Mouse (Mus musculus): ENCODE results near the gene Terf2ip. TPM values are rescaled to one million over a fixed set of nuclear protein-coding genes. Genes with fewer than 3 reads are reported as not detected.

The Terf2ip gene
- 57.4 and 60.0 TPM in 2 replicates for polyA plus RNA-seq (2014; fragmentation: Nextera tagmentation; extraction: Ambion mirVana)

DNA sequence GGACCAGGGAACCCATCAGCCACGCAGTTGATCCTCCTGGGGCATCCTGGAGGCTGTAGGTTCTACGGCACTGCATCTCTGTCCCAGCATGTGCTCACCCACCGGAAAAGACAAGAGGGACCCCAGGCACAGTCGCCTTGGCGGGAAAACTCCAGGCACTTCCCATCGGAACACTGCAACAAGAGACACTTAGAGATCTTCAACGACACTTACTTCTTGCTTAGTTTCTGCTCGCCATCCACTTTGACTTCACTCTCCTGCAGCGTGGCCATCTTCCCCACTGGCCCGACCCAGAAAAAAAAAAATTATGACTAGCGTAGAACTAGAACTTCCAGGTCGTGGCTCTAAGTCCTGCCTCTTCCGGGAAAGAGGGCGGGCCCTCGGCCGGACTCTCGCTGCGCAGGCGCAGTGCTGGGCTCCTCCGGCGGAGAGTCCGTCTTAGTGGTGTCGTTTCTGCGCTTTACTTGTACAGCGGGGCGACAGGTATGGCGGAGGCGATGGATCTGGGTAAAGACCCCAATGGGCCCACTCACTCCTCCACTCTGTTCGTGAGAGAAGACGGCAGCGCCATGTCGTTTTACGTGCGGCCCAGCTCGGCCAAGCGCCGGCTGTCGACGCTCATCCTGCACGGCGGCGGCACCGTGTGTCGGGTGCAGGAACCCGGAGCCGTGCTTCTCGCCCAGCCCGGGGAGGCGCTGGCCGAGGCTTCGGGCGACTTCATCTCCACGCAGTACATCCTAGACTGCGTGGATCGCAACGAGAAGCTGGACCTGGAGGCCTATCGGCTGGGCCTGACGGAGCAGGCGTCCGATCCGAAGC is at the start of gene Terf2ip, which contains the start of gene Kars:
Gene Terf2ip (plus strand): TSS at position 402 of the 819 bp plus-strand sequence.
Gene Kars (minus strand): TSS at position 327 of the 819 bp plus-strand sequence.
- Histone ChIP-seq H3K4me2 (replicated peaks) (peak within 1 kb of the TSS; percentile 89), H3K4me3 (replicated peaks; ENCODE audit: low read length) (peak within 1 kb of the TSS; percentile 88), H3K36me3 (replicated peaks; ENCODE audit: control insufficient read depth, insufficient read depth) (peaks cover 11% of the 10 kb centered on the region), H3K27me3 (ENCODE audit: control insufficient read depth, insufficient read depth, low read length) (no peaks in the 10 kb centered on the region), H3K9me3 (ENCODE audit: control insufficient read depth, low read length) (no peaks in the 10 kb centered on the region), H3K27ac (peak within 1 kb of the TSS; percentile 77), H3K4me1 (replicated peaks; ENCODE audit: control insufficient read depth, insufficient read depth, low read length) (peaks cover 19% of the 10 kb centered on the region), H3K9ac (peak within 1 kb of the TSS; percentile 91)
- WGBS, result under 1% methylated on average over 61 of the region's 61 CpGs
- DNase-seq (ENCODE audit: low spot score) (peak; percentile 96), ATAC-seq (ENCODE audit: low FRiP score) (peak; percentile 93)

DNA sequence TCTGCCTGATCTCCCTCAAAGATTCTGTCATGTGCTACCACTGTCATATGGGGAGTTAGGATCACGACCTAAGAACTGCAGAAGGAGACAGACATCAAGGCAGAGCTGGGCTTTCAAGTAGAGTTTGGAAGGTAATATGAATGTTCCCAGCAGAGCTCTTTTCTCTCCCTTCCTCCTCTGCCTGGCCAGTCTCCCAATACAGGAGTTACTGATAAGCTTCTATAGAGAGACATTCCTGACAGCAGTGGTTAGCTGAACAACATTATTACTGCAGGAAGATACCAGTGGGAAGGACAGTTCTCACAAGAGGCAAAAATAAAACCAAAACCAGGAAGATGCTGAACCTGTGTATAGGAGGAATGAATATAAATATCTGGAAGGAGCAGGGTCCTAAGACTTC is 48.6 kb upstream of the Terf2ip start:
- 73% methylated on average over 1 of the region's 1 CpGs for WGBS
- Histone ChIP-seq H3K36me3 (replicated peaks; ENCODE audit: control insufficient read depth, insufficient read depth) (no peaks in the 10 kb centered on the region), H3K27me3 (ENCODE audit: control insufficient read depth, insufficient read depth, low read length) (no peaks in the 10 kb centered on the region), H3K27ac (no peak overlapping the region), H3K4me3 (replicated peaks; ENCODE audit: low read length) (no peak overlapping the region), H3K9ac (no peak overlapping the region), H3K4me2 (replicated peaks) (no peak overlapping the region), H3K4me1 (replicated peaks; ENCODE audit: control insufficient read depth, insufficient read depth, low read length) (no peaks in the 10 kb centered on the region), H3K9me3 (ENCODE audit: control insufficient read depth, low read length) (no peaks in the 10 kb centered on the region)
- DNase-seq (ENCODE audit: low spot score) (no peak), ATAC-seq (ENCODE audit: low FRiP score) (no peak)

DNA sequence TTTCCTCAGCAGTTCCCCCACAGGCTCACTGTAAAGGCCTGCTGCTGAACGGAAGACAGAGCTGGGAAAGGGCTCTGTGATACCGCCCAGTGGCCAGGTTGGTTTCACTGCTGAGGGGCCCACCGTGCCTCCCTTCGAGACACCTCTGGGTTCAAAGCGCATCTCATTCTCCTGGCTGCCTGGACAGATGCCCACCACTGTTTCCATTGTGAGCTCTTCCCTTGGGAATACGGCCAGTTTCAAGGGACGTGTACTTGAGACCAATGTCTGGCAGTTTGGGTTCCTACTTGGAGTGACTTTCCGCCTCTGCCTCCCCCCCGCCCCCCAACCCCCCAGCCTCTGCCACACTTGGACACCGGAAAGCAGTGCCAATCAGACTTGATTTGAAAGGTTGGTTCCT is 48.1 kb upstream of the Terf2ip start:
- DNase-seq (ENCODE audit: low spot score) (no peak), ATAC-seq (ENCODE audit: low FRiP score) (no peak)
- Histone ChIP-seq H3K9me3 (ENCODE audit: control insufficient read depth, low read length) (no peaks in the 10 kb centered on the region), H3K36me3 (replicated peaks; ENCODE audit: control insufficient read depth, insufficient read depth) (no peaks in the 10 kb centered on the region), H3K4me1 (replicated peaks; ENCODE audit: control insufficient read depth, insufficient read depth, low read length) (no peaks in the 10 kb centered on the region), H3K4me3 (replicated peaks; ENCODE audit: low read length) (no peak overlapping the region), H3K9ac (no peak overlapping the region), H3K27me3 (ENCODE audit: control insufficient read depth, insufficient read depth, low read length) (no peaks in the 10 kb centered on the region), H3K27ac (no peak overlapping the region), H3K4me2 (replicated peaks) (no peak overlapping the region)
- WGBS, result 55% methylated on average over 10 of the region's 10 CpGs

DNA sequence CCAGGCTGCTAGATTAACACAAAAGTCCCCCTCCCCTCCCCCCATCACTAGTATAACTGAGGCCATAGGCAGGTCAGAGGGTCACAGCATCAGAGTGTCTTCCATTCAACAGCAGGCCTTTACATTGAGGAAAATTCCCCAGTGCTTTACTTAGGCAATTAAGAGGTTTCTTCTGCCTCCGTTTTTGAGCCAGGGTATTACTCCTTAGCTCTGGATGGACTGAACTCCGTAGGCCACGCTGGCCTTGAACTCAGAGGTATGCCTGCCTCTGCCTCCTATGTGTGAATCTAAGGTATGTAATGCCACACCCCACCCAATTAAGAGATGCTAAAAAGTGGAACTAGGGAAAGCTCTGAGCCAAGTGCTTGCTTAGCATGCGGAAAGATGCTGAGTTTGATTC is 47.7 kb upstream of the Terf2ip start:
- Histone ChIP-seq H3K4me3 (replicated peaks; ENCODE audit: low read length) (no peak overlapping the region), H3K9me3 (ENCODE audit: control insufficient read depth, low read length) (no peaks in the 10 kb centered on the region), H3K27ac (no peak overlapping the region), H3K27me3 (ENCODE audit: control insufficient read depth, insufficient read depth, low read length) (no peaks in the 10 kb centered on the region), H3K4me1 (replicated peaks; ENCODE audit: control insufficient read depth, insufficient read depth, low read length) (no peaks in the 10 kb centered on the region), H3K4me2 (replicated peaks) (no peak overlapping the region), H3K36me3 (replicated peaks; ENCODE audit: control insufficient read depth, insufficient read depth) (no peaks in the 10 kb centered on the region), H3K9ac (no peak overlapping the region)
- no peak for DNase-seq (ENCODE audit: low spot score)
- ATAC-seq (ENCODE audit: low FRiP score), result no peak
- WGBS, result 78% methylated on average over 4 of the region's 4 CpGs

DNA sequence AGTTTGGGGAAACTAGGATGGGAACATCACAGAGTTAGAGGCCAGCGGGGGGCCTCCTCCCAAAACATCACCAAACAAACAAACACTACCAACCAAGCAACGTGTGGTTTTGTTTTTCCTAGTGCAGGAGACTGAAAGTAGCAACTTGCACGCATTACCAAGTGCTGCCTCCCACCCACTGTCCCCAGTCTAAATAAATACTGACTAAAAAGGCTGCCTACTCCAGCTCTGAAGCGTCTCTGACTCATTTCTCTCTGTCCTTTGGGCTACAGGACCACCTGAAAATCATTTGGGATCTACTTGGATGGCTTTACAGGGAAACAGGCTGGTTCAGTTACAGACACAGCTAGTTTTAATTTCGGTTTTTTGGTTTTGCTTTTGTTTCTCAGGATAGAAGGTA is 46.8 kb upstream of the Terf2ip start:
- no peak overlapping the region for H3K27ac ChIP-seq
- no peak for ATAC-seq (ENCODE audit: low FRiP score)
- no peak overlapping the region for H3K4me2 ChIP-seq (replicated peaks)
- no peaks in the 10 kb centered on the region for H3K27me3 ChIP-seq (ENCODE audit: control insufficient read depth, insufficient read depth, low read length)
- H3K4me3 ChIP-seq (replicated peaks; ENCODE audit: low read length), result no peak overlapping the region
- no peak overlapping the region for H3K9ac ChIP-seq
- no peaks in the 10 kb centered on the region for H3K36me3 ChIP-seq (replicated peaks; ENCODE audit: control insufficient read depth, insufficient read depth)
- WGBS, result 62% methylated on average over 5 of the region's 5 CpGs
- no peak for DNase-seq (ENCODE audit: low spot score)
- H3K9me3 ChIP-seq (ENCODE audit: control insufficient read depth, low read length), result no peaks in the 10 kb centered on the region
- H3K4me1 ChIP-seq (replicated peaks; ENCODE audit: control insufficient read depth, insufficient read depth, low read length), result no peaks in the 10 kb centered on the region

DNA sequence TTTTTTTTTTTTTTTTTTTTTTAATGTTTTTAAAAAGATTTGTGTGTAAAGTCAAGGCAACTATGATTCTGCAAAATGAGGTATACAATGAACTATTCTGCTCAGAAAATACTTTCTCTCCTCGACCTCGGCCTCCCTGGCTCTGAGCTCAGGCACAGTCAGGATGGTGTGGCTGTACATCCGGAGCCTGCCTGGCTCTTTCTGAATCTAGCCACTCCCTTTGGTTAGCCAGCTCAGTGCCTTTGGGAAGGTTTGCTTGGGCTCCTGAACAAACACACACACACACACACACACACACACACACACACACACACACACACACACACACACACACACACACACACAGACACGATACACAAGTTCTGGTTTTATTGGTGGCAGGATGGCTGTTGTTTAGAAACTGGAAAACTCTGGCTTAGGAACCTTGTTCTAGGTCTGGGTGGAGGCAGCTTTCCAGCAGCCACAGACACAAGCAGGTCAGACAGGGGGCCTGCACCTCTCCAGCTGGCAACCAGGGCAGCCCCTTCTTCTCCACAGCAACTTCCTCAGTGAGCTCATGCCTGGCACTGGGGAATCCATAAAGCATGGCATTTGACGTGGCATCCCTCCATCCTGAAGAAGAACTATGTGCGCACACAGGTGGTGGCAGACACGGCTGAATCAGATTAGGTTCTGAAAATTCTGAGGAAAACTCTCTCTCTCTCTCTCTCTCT is 46.2 kb upstream of the Terf2ip start:
- no peak for ATAC-seq (ENCODE audit: low FRiP score)
- Histone ChIP-seq H3K27me3 (ENCODE audit: control insufficient read depth, insufficient read depth, low read length) (no peaks in the 10 kb centered on the region), H3K4me3 (replicated peaks; ENCODE audit: low read length) (no peak overlapping the region), H3K9ac (no peak overlapping the region), H3K4me2 (replicated peaks) (no peak overlapping the region), H3K4me1 (replicated peaks; ENCODE audit: control insufficient read depth, insufficient read depth, low read length) (no peaks in the 10 kb centered on the region), H3K9me3 (ENCODE audit: control insufficient read depth, low read length) (no peaks in the 10 kb centered on the region), H3K36me3 (replicated peaks; ENCODE audit: control insufficient read depth, insufficient read depth) (no peaks in the 10 kb centered on the region), H3K27ac (no peak overlapping the region)
- DNase-seq (ENCODE audit: low spot score), result no peak
- WGBS, result 81% methylated on average over 7 of the region's 7 CpGs

DNA sequence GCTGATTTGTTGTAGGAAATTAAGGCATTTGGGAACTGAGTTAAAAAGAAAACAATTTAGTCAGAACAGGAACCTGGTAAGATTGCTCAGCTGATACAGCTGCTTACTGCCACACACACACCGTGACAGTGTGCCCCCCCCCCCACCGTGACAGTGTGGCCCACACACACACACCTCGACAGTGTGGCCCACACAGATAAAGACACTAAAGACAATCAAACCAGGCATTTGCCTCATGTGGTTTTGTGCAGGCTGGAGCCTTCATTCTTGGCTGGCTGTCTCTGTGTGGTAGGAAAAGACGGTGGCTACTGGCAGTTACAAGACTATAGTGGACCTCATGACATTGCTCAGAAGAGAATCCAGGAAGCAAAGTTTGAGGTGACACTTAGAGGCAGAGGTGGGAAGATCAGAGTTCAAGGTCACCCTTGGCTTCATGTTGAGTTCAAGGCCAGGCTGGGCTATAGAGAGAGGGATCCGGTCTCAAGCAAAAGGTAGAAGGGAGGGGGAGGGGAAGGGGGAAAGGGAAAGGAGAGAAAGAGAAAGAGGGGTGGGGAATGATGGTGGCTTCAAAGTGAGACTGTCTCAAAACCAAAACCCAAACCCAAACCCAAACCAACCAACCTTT is 43.8 kb upstream of the Terf2ip start:
- Histone ChIP-seq H3K4me3 (replicated peaks; ENCODE audit: low read length) (no peak overlapping the region), H3K9ac (no peak overlapping the region), H3K27me3 (ENCODE audit: control insufficient read depth, insufficient read depth, low read length) (no peaks in the 10 kb centered on the region), H3K36me3 (replicated peaks; ENCODE audit: control insufficient read depth, insufficient read depth) (0 out of 2 replicates have a peak, but pooled peaks cover 9% of the 10 kb centered on the region), H3K4me2 (replicated peaks) (no peak overlapping the region), H3K27ac (no peak overlapping the region), H3K9me3 (ENCODE audit: control insufficient read depth, low read length) (no peaks in the 10 kb centered on the region), H3K4me1 (replicated peaks; ENCODE audit: control insufficient read depth, insufficient read depth, low read length) (no peaks in the 10 kb centered on the region)
- DNase-seq (ENCODE audit: low spot score) (no peak), ATAC-seq (ENCODE audit: low FRiP score) (no peak)
- 81% methylated on average over 5 of the region's 5 CpGs for WGBS

DNA sequence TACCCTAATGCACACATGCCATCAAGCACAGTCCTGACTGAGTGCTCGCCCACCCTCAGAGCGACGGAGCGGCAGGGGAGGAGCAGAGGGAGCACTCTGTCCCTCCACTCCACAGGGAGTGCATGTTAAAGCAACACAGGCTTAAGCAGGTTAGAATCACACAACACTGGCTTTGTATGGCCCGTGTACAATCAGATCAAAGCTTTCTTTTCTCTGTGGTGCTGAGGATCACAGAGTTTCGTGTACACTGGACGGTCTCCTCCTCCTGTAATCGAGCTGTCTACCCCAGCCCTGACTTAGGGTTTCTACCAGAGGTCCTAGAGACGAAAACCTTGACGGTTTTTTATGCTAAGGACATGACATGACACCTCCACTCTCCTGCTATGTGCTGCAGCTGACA is 42.7 kb upstream of the Terf2ip start:
- 90% methylated on average over 10 of the region's 10 CpGs for WGBS
- ATAC-seq (ENCODE audit: low FRiP score) (no peak), DNase-seq (ENCODE audit: low spot score) (no peak)
- H3K4me2 ChIP-seq (replicated peaks), result no peak overlapping the region
- no peaks in the 10 kb centered on the region for H3K27me3 ChIP-seq (ENCODE audit: control insufficient read depth, insufficient read depth, low read length)
- no peak overlapping the region for H3K4me3 ChIP-seq (replicated peaks; ENCODE audit: low read length)
- no peaks in the 10 kb centered on the region for H3K9me3 ChIP-seq (ENCODE audit: control insufficient read depth, low read length)
- 0 out of 2 replicates have a peak, but pooled peaks cover 10% of the 10 kb centered on the region for H3K36me3 ChIP-seq (replicated peaks; ENCODE audit: control insufficient read depth, insufficient read depth)
- H3K27ac ChIP-seq, result no peak overlapping the region
- H3K9ac ChIP-seq, result no peak overlapping the region
- H3K4me1 ChIP-seq (replicated peaks; ENCODE audit: control insufficient read depth, insufficient read depth, low read length), result no peaks in the 10 kb centered on the region

DNA sequence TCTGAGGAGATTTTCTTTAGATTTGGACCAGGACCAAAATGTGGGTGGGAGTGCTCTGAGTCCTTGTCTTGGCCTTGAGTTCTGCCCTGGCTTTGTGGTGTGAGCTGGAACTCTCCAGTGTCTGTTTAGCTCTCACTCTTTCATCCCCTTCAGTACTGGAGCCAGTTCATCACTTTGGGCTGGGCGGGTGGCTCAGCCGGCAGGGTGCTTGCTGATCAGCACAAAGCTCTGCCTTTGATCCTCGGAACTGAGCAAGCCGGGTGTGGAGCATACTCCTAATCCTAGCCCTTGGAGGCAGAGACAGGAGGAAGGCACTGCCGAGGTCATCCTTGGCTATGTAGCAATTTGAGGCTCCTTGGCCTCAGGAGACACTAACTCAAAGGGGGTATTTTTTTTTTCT is 42.2 kb upstream of the Terf2ip start:
- ATAC-seq (ENCODE audit: low FRiP score), result no peak
- Histone ChIP-seq H3K4me1 (replicated peaks; ENCODE audit: control insufficient read depth, insufficient read depth, low read length) (no peaks in the 10 kb centered on the region), H3K4me3 (replicated peaks; ENCODE audit: low read length) (no peak overlapping the region), H3K27ac (no peak overlapping the region), H3K27me3 (ENCODE audit: control insufficient read depth, insufficient read depth, low read length) (no peaks in the 10 kb centered on the region), H3K4me2 (replicated peaks) (no peak overlapping the region), H3K9me3 (ENCODE audit: control insufficient read depth, low read length) (no peaks in the 10 kb centered on the region), H3K9ac (no peak overlapping the region), H3K36me3 (replicated peaks; ENCODE audit: control insufficient read depth, insufficient read depth) (peaks cover 10% of the 10 kb centered on the region; the same call in 1 of the 2 replicates)
- 46% methylated on average over 5 of the region's 5 CpGs for WGBS
- DNase-seq (ENCODE audit: low spot score), result no peak
